Mouse (Mus musculus): Measurements from ENCODE around the gene Cep85l. TPM values are rescaled to one million over a fixed set of nuclear protein-coding genes. Genes with fewer than 3 reads are reported as not detected.

Cep85l gene
- total and polyA plus RNA-seq, 2 experiments = 3.9 to 30.8 TPM

GRCm38 (mm10) chr10:53378296-53378695 is 1.5 kb downstream of the Cep85l start:
- Histone ChIP-seq H3K4me1 (ENCODE audit: control insufficient read depth, insufficient read depth, low read length) (peaks cover 26% of the 10 kb centered on the region), H3K4me3 (ENCODE audit: insufficient read depth, low read depth, low read length) (peak overlapping the region; percentile 98), H3K79me2 (ENCODE audit: control insufficient read depth, insufficient read depth, low read length) (peaks cover 27% of the 10 kb centered on the region), H3K36me3 (ENCODE audit: control insufficient read depth, insufficient read depth, low read length) (peaks cover 4% of the 10 kb centered on the region), H3K27me3 (ENCODE audit: control insufficient read depth, insufficient read depth, low read length) (no peaks in the 10 kb centered on the region), H3K27ac (replicated peaks; ENCODE audit: insufficient read depth, low read depth, low read length) (peak overlapping the region; percentile 100; the same call in 1 of the 2 replicates), H3K9ac (ENCODE audit: low read depth, low read length) (peak overlapping the region; percentile 67)
- peak; percentile 44 for DNase-seq (ENCODE audit: extremely low read depth, low read depth, low spot score)
- WGBS = 23% methylated on average over 6 of the region's 6 CpGs
- no peak for TF ChIP-seq POLR2A (IDR thresholded peaks at IDR 0.05; ENCODE audit: extremely low read depth, insufficient read depth, low read length)

GRCm38 (mm10) chr10:53377096-53377495 is 2.7 kb downstream of the Cep85l start:
- Histone ChIP-seq H3K27ac (replicated peaks; ENCODE audit: insufficient read depth, low read depth, low read length) (peak overlapping the region; percentile 12), H3K9ac (ENCODE audit: low read depth, low read length) (no peak overlapping the region; the same call in 1 of the 2 replicates), H3K4me3 (ENCODE audit: insufficient read depth, low read depth, low read length) (peak overlapping the region; percentile 21; the same call in 1 of the 2 replicates), H3K27me3 (ENCODE audit: control insufficient read depth, insufficient read depth, low read length) (no peaks in the 10 kb centered on the region), H3K79me2 (ENCODE audit: control insufficient read depth, insufficient read depth, low read length) (peaks cover 30% of the 10 kb centered on the region), H3K36me3 (ENCODE audit: control insufficient read depth, insufficient read depth, low read length) (peaks cover 6% of the 10 kb centered on the region), H3K4me1 (ENCODE audit: control insufficient read depth, insufficient read depth, low read length) (peaks cover 23% of the 10 kb centered on the region)
- peak; percentile 73 for DNase-seq (ENCODE audit: extremely low read depth, low read depth, low spot score)
- TF ChIP-seq CTCF (IDR thresholded peaks at IDR 0.05; ENCODE audit: low read depth, low read length) = no peak

- WGBS = 68% methylated on average over 6 of the region's 6 CpGs
- no peak for TF ChIP-seq POLR2A (IDR thresholded peaks at IDR 0.05; ENCODE audit: extremely low read depth, insufficient read depth, low read length)
- no peak for TF ChIP-seq CTCF (IDR thresholded peaks at IDR 0.05; ENCODE audit: low read depth, low read length)
- peaks cover 16% of the 10 kb centered on the region for H3K4me1 ChIP-seq (ENCODE audit: control insufficient read depth, insufficient read depth, low read length)
- no peak overlapping the region for H3K27ac ChIP-seq (replicated peaks; ENCODE audit: insufficient read depth, low read depth, low read length)
- peaks cover 17% of the 10 kb centered on the region for H3K36me3 ChIP-seq (ENCODE audit: control insufficient read depth, insufficient read depth, low read length)
- no peak for DNase-seq (ENCODE audit: extremely low read depth, low read depth, low spot score)
- peaks cover 35% of the 10 kb centered on the region for H3K79me2 ChIP-seq (ENCODE audit: control insufficient read depth, insufficient read depth, low read length)
- H3K9ac ChIP-seq (ENCODE audit: low read depth, low read length) = no peak overlapping the region
- no peaks in the 10 kb centered on the region for H3K27me3 ChIP-seq (ENCODE audit: control insufficient read depth, insufficient read depth, low read length)
- no peak overlapping the region for H3K4me3 ChIP-seq (ENCODE audit: insufficient read depth, low read depth, low read length)
Observed at GRCm38 (mm10) chr10:53373885-53374578, 5.7 kb downstream of the Cep85l start.

- Histone ChIP-seq H3K27ac (replicated peaks; ENCODE audit: insufficient read depth, low read depth, low read length) (no peak overlapping the region), H3K4me3 (ENCODE audit: insufficient read depth, low read depth, low read length) (no peak overlapping the region), H3K27me3 (ENCODE audit: control insufficient read depth, insufficient read depth, low read length) (no peaks in the 10 kb centered on the region), H3K36me3 (ENCODE audit: control insufficient read depth, insufficient read depth, low read length) (peaks cover 23% of the 10 kb centered on the region), H3K79me2 (ENCODE audit: control insufficient read depth, insufficient read depth, low read length) (peaks cover 35% of the 10 kb centered on the region), H3K9ac (ENCODE audit: low read depth, low read length) (no peak overlapping the region), H3K4me1 (ENCODE audit: control insufficient read depth, insufficient read depth, low read length) (peaks cover 16% of the 10 kb centered on the region)
- TF ChIP-seq POLR2A (IDR thresholded peaks at IDR 0.05; ENCODE audit: extremely low read depth, insufficient read depth, low read length) (no peak), CTCF (IDR thresholded peaks at IDR 0.05; ENCODE audit: low read depth, low read length) (no peak)
- WGBS = 97% methylated on average over 2 of the region's 2 CpGs
- DNase-seq (ENCODE audit: extremely low read depth, low read depth, low spot score) = no peak
Observed at GRCm38 (mm10) chr10:53367265-53367664, 12.5 kb downstream of the Cep85l start.

- peaks cover 40% of the 10 kb centered on the region for H3K79me2 ChIP-seq (ENCODE audit: control insufficient read depth, insufficient read depth, low read length)
- peak; percentile 93 for DNase-seq (ENCODE audit: extremely low read depth, low read depth, low spot score)
- H3K4me3 ChIP-seq (ENCODE audit: insufficient read depth, low read depth, low read length) = no peak overlapping the region
- H3K9ac ChIP-seq (ENCODE audit: low read depth, low read length) = peak overlapping the region; percentile 2; the same call in 1 of the 2 replicates
- TF ChIP-seq CTCF (IDR thresholded peaks at IDR 0.05; ENCODE audit: low read depth, low read length) (no peak), POLR2A (IDR thresholded peaks at IDR 0.05; ENCODE audit: extremely low read depth, insufficient read depth, low read length) (no peak)
- peaks cover 14% of the 10 kb centered on the region; the same call in 1 of the 2 replicates for H3K36me3 ChIP-seq (ENCODE audit: control insufficient read depth, insufficient read depth, low read length)
- H3K4me1 ChIP-seq (ENCODE audit: control insufficient read depth, insufficient read depth, low read length) = peaks cover 28% of the 10 kb centered on the region
- H3K27me3 ChIP-seq (ENCODE audit: control insufficient read depth, insufficient read depth, low read length) = no peaks in the 10 kb centered on the region
- peak overlapping the region; percentile 75 for H3K27ac ChIP-seq (replicated peaks; ENCODE audit: insufficient read depth, low read depth, low read length)
Observed at GRCm38 (mm10) chr10:53364311-53364710, 15.4 kb downstream of the Cep85l start.

- no peak overlapping the region for H3K27ac ChIP-seq (replicated peaks; ENCODE audit: insufficient read depth, low read depth, low read length)
- 24% methylated on average over 3 of the region's 3 CpGs for WGBS
- no peak overlapping the region for H3K9ac ChIP-seq (ENCODE audit: low read depth, low read length)
- peaks cover 19% of the 10 kb centered on the region for H3K4me1 ChIP-seq (ENCODE audit: control insufficient read depth, insufficient read depth, low read length)
- peaks cover 38% of the 10 kb centered on the region for H3K36me3 ChIP-seq (ENCODE audit: control insufficient read depth, insufficient read depth, low read length)
- peak; percentile 68 for DNase-seq (ENCODE audit: extremely low read depth, low read depth, low spot score)
- TF ChIP-seq POLR2A (IDR thresholded peaks at IDR 0.05; ENCODE audit: extremely low read depth, insufficient read depth, low read length) (no peak), CTCF (IDR thresholded peaks at IDR 0.05; ENCODE audit: low read depth, low read length) (no peak)
- H3K27me3 ChIP-seq (ENCODE audit: control insufficient read depth, insufficient read depth, low read length) = no peaks in the 10 kb centered on the region
- H3K4me3 ChIP-seq (ENCODE audit: insufficient read depth, low read depth, low read length) = no peak overlapping the region
- H3K79me2 ChIP-seq (ENCODE audit: control insufficient read depth, insufficient read depth, low read length) = peaks cover 45% of the 10 kb centered on the region
Observed at GRCm38 (mm10) chr10:53359016-53359415, 20.7 kb downstream of the Cep85l start.

Data from liver, adult 2 months (tissue).